Mouse (Mus musculus): ENCODE data around the gene Rwdd2b.

GRCm38 (mm10) chr16:87442291-87442690, 1.9 kb upstream of the Rwdd2b start:
- no peak for TF ChIP-seq CTCF (conservative IDR thresholded peaks at IDR 0.05 in 1 of 2, IDR thresholded peaks at IDR 0.05 in 1 of 2; ENCODE audit: low read depth in 2 of 2, low read length in 2 of 2)
- TF ChIP-seq HCFC1 (IDR thresholded peaks at IDR 0.05; ENCODE audit: low read depth, low read length), result no peak
- no peak for TF ChIP-seq BHLHE40 (IDR thresholded peaks at IDR 0.05; ENCODE audit: low read depth, low read length)
- no peak for TF ChIP-seq ZNF384 (IDR thresholded peaks at IDR 0.05; ENCODE audit: low read depth, low read length)
- no peak for TF ChIP-seq USF2 (conservative IDR thresholded peaks at IDR 0.05; ENCODE audit: low read depth, low read length)
- no peak for TF ChIP-seq RCOR1 (conservative IDR thresholded peaks at IDR 0.05; ENCODE audit: low read depth, low read length)

All from CH12.LX (cell line).